Mouse (Mus musculus) forebrain, embryonic 13.5 days (tissue): Measurements from ENCODE around the gene Mypop. TPM values are rescaled to one million over a fixed set of nuclear protein-coding genes. Genes with fewer than 3 reads are reported as not detected.

Experiments used
- ATAC-seq: fragments of 200-750 bp; cut with Nextera tagmentation; 2 replicates; pipeline ENCODE4 v1.8.0; 2017
- H3K27ac ChIP-seq: fragments of 300-500 bp; sonication (generic); 2 replicates; pipeline ENCODE4 v1.5.1; 2015; ENCODE audit warnings: inconsistent platforms, mild to moderate bottlenecking, moderate library complexity
- H3K27me3 ChIP-seq: fragments of 300-500 bp; sonication (generic); 2 replicates; pipeline ENCODE4 v1.6.1; 2015; ENCODE audit warnings: mild to moderate bottlenecking, inconsistent platforms
- H3K36me3 ChIP-seq: fragments of 300-500 bp; sonication (generic); 2 replicates; pipeline ENCODE4 v1.6.1; 2015; ENCODE audit warnings: mild to moderate bottlenecking, inconsistent platforms; ENCODE audit not compliant: poor library complexity, severe bottlenecking
- H3K4me1 ChIP-seq: fragments of 300-500 bp; sonication (generic); 2 replicates; pipeline ENCODE4 v1.6.1; 2015; ENCODE audit warnings: inconsistent platforms
- H3K4me2 ChIP-seq: fragments of 300-500 bp; sonication (generic); 2 replicates; pipeline ENCODE4 v1.6.1; 2015; ENCODE audit warnings: inconsistent platforms, mild to moderate bottlenecking, moderate library complexity
- H3K4me3 ChIP-seq: fragments of 300-500 bp; sonication (generic); 2 replicates; pipeline ENCODE4 v1.5.1; 2015; ENCODE audit warnings: mild to moderate bottlenecking, inconsistent platforms
- H3K9ac ChIP-seq: fragments of 300-500 bp; sonication (generic); 2 replicates; pipeline ENCODE4 v1.6.1; 2015; ENCODE audit warnings: mild to moderate bottlenecking, inconsistent platforms
- H3K9me3 ChIP-seq: fragments of 300-500 bp; sonication (generic); replicated peaks from 2 replicates; pipeline ENCODE4 v1.6.1; 2016; ENCODE audit warnings: inconsistent platforms
- WGBS: fragments of 180-500 bp; shearing (Covaris S2); methylation state at CpG from one replicate; pipeline ENCODE4 v1.1.7; 2015; 5-methylcytosine and 5-hydroxymethylcytosine counted together
- polyA plus RNA-seq: library from polyadenylated mRNA; unstranded; fragments of >200 nt; fragmentation: Nextera tagmentation; extraction: Ambion mirVana; gene quantifications from 2 replicates; pipeline ENCODE4 v1.2.1, GENCODE M21; 2015

Gene Mypop
- polyA plus RNA-seq, 1 experiment from 2014 or later, result 2.8 TPM

DNA sequence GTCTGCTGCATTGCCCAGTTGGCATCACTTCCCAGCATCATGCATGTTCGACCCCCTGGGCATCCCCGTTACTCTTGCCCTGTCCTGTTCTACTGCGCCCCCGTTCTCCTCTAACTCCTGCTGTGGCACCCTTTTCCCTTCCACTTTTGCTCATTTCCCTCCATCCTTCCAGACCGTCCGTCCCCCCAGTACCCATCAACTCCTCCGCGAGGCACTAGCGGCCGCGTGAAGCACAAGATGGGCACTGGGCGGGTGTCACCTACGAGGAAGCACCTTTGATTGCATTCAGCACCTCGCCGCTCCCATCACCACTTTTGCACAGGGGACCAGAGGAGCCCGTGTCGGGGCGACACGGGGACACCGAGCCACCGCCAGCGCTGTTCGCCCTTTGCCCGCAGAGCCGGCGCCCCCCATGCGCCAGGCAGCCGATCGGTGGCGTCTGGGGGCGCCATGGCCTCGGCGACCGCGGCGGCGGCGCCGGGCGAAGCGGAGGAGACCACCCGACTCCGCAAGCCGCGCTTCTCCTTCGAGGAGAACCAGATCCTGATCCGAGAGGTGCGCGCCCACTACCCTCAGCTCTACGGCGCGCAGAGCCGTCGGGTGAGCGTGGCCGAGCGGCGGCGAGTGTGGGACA lies 732 bp downstream of the Mypop start:
- H3K4me2 ChIP-seq, result peak overlapping the region; percentile 78
- under 1% methylated on average over 56 of the region's 59 CpGs for whole genome bisulfite sequencing
- H3K9ac ChIP-seq, result peak overlapping the region; percentile 73
- no peaks in the 10 kb centered on the region for H3K9me3 ChIP-seq
- peaks cover 19% of the 10 kb centered on the region for H3K4me1 ChIP-seq
- H3K4me3 ChIP-seq, result peak overlapping the region; percentile 53
- H3K27me3 ChIP-seq, result peaks cover 22% of the 10 kb centered on the region
- no peak; the same call in 1 of the 2 replicates for ATAC-seq
- H3K36me3 ChIP-seq, result no peaks in the 10 kb centered on the region
- no peak overlapping the region for H3K27ac ChIP-seq

DNA sequence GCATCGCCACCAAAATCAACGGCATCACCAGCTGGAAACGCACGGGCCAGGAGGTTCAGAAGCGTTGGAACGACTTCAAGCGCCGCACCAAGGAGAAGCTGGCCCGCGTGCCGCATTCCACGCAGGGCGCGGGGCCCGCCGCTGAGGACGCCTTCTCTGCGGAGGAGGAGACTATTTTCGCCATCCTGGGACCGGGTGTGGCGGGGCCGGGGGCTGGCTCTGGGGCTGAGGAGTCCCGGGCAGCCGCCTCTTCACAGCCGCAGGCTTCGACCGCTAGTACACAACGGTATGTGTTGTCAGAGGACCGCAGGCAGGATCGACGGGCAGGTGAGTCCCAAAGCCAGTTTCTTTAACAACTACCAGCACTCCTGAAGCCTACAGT lies 1.2 kb downstream of the Mypop start:
- H3K4me2 ChIP-seq, result peak overlapping the region; percentile 78
- H3K9me3 ChIP-seq, result no peaks in the 10 kb centered on the region
- peak overlapping the region; percentile 73 for H3K9ac ChIP-seq
- H3K4me1 ChIP-seq, result peaks cover 19% of the 10 kb centered on the region
- ATAC-seq, result no peak
- 2% methylated on average over 29 of the region's 31 CpGs for WGBS
- H3K27ac ChIP-seq, result no peak overlapping the region
- peaks cover 22% of the 10 kb centered on the region for H3K27me3 ChIP-seq
- H3K4me3 ChIP-seq, result peak overlapping the region; percentile 53
- H3K36me3 ChIP-seq, result no peaks in the 10 kb centered on the region

DNA sequence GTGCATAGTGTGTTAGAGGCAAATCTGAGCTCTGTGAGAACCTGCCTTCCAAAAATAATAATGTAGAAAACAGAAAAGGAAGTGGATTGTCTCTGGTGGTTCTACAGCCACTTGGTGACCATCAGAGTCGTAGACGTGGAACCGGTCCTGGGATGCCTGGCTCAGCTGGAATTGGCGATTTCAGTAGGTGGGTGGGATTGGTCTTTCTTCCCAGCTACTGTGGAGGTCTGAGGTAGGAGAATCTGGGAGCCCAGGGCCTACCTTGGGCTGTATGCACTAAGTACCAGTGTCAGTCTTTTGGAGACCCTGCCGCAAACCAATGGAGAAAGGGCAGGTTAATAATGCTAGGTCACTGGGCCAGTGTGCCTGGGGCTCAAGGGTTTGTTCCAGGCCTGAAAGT lies 2.0 kb downstream of the Mypop start:
- no peaks in the 10 kb centered on the region for H3K36me3 ChIP-seq
- H3K27me3 ChIP-seq, result peaks cover 22% of the 10 kb centered on the region
- no peak overlapping the region for H3K4me3 ChIP-seq
- 0 out of 2 replicates have a peak overlapping the region, but pooled peaks have one; percentile 73 for H3K9ac ChIP-seq
- no peaks in the 10 kb centered on the region for H3K9me3 ChIP-seq
- H3K4me2 ChIP-seq, result peak overlapping the region; percentile 78
- peaks cover 19% of the 10 kb centered on the region for H3K4me1 ChIP-seq
- ATAC-seq, result no peak
- no peak overlapping the region for H3K27ac ChIP-seq
- WGBS, result 85% methylated on average over 5 of the region's 5 CpGs

DNA sequence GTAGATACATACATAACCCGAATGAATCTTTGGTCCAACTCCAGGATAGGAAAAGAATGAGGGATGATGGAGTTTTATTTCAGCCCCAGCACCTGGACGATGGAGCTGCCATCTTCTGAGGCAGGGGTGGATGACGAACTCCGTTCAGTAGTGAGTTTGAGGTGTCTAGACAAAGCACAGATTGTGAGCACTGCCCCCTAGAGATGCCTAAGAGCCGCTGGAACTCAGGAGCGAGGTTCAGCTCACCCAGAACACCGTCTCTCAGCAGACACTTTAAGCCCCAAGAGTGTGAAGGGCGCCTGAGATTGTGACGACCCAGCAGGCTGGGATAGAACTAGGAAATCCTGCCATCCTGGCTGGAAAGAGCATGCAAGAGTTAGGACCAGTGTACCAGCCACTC lies 7.8 kb downstream of the Mypop start:
- no peak overlapping the region for H3K27ac ChIP-seq
- 28% methylated on average over 9 of the region's 9 CpGs for whole genome bisulfite sequencing
- no peaks in the 10 kb centered on the region for H3K9me3 ChIP-seq
- H3K4me1 ChIP-seq, result peaks cover 20% of the 10 kb centered on the region; the same call in 1 of the 2 replicates
- H3K4me3 ChIP-seq, result no peak overlapping the region
- no peaks in the 10 kb centered on the region for H3K27me3 ChIP-seq
- H3K9ac ChIP-seq, result 0 out of 2 replicates have a peak overlapping the region, but pooled peaks have one; percentile 40
- no peak overlapping the region for H3K4me2 ChIP-seq
- H3K36me3 ChIP-seq, result peaks cover 11% of the 10 kb centered on the region; the same call in 1 of the 2 replicates
- no peak for ATAC-seq

DNA sequence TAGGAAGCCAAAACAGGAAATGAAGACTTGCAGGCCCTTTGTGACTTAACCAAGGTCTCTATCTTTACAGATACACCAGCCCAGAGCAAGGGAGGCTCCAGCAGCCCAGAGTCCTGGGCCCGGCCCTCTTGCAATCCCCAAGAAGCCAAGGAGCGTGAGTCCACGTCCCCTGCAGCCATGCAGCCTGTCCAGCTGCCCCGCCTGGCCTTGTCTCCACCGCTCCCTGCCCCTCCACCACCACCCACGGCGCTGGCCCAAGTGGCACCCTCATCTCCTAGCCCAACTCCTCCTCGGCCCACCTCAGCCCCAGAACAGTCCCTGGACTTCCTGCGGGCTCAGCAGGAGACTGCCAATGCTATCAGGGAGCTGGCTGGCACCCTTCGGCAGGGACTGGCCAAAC lies 9.4 kb downstream of the Mypop start:
- peak overlapping the region; percentile 36; the same call in 1 of the 2 replicates for H3K9ac ChIP-seq
- no peaks in the 10 kb centered on the region for H3K9me3 ChIP-seq
- WGBS, result 51% methylated on average over 10 of the region's 10 CpGs
- H3K4me1 ChIP-seq, result peaks cover 27% of the 10 kb centered on the region
- peak overlapping the region; percentile 21 for H3K4me3 ChIP-seq
- peaks cover 15% of the 10 kb centered on the region for H3K36me3 ChIP-seq
- ATAC-seq, result no peak
- H3K4me2 ChIP-seq, result peak overlapping the region; percentile 40
- no peaks in the 10 kb centered on the region for H3K27me3 ChIP-seq
- H3K27ac ChIP-seq, result no peak overlapping the region

DNA sequence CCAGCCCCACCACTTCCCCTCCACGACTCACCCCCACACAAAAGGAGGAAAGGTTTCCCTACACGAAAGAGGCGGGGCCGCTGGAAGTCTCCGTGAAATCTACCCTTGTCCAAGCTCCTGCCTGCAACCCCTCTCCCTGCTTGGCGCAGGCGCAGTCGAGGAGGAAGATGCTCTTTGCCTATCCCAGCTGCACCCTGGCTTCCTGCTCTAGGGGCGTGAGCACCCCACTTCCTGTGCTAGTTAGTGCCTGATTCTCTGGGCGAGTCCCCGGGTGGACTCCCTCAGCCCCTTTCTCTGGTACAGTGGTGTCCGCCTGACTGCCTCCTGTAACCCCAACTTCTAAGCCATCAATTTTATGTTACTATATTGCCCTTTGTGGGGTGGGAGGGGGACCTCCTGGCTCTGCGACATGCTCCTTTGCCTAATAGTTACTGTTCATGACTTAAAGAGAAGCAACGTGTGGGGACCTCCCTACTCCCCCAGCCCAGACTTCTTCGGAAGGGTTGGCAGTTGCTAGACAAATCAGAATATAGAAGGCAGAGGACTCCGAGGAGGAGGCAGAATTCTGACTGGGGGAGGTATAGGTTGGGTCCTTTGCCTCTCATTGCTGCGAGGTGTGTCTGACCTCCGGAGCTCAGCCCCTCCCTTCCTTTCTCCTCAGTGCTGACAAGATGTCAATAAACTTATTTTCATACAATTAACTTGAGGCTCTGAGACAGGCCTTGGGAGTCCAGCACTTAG lies 10.2 kb downstream of the Mypop start:
- no peak overlapping the region for H3K27ac ChIP-seq

DNA sequence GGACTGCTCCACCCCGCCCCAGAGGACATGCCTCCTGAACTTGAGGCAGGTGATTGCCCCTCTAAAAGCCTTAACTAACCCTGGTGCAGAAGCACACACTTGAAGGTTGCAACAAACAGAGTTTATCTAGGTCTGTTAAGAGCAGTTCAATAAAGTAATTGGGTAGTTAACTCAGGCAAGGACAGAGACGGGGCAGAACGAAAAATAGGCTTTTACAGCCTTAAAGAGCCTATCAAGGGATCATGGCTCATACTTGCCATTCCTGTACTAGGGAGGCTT lies 10.7 kb downstream of the Mypop start:
- Histone ChIP-seq H3K4me2 (no peak overlapping the region), H3K4me3 (no peak overlapping the region), H3K9me3 (no peaks in the 10 kb centered on the region), H3K27me3 (no peaks in the 10 kb centered on the region), H3K9ac (no peak overlapping the region), H3K36me3 (peaks cover 27% of the 10 kb centered on the region), H3K4me1 (peaks cover 40% of the 10 kb centered on the region), H3K27ac (no peak overlapping the region)
- WGBS, result 78% methylated on average over 3 of the region's 3 CpGs
- ATAC-seq, result no peak

More for the DNA sequence above, 10.2 kb downstream of the Mypop start:
- H3K9me3 ChIP-seq, result no peaks in the 10 kb centered on the region
- ATAC-seq, result no peak
- peaks cover 23% of the 10 kb centered on the region for H3K36me3 ChIP-seq
- peak overlapping the region; percentile 36; the same call in 1 of the 2 replicates for H3K9ac ChIP-seq
- H3K4me2 ChIP-seq, result peak overlapping the region; percentile 40
- peaks cover 35% of the 10 kb centered on the region for H3K4me1 ChIP-seq
- WGBS, result 44% methylated on average over 18 of the region's 18 CpGs
- H3K4me3 ChIP-seq, result peak overlapping the region; percentile 21
- no peaks in the 10 kb centered on the region for H3K27me3 ChIP-seq

DNA sequence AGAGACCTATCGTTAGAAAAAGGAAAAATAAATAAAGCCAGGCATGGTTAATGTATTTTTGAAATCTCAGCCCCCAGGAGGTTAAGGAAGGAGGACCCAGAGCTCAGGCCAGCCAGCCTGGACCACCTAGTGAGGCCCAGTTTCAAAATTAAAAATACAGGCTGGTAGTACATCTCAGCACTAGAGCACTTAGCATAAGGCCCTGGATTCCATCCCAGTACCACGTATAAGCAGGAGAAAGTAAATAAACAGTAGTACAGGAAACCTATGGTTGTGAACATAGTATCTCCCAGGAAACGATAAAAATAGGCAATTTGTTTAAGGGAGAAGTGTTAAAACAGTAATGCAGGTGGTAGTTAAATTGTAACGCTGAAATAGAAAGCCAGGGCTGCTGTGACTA lies 11.1 kb downstream of the Mypop start:
- ATAC-seq, result no peak
- H3K36me3 ChIP-seq, result peaks cover 31% of the 10 kb centered on the region
- H3K9me3 ChIP-seq, result no peaks in the 10 kb centered on the region
- peak overlapping the region; percentile 40 for H3K4me3 ChIP-seq
- WGBS, result 41% methylated on average over 4 of the region's 4 CpGs
- H3K4me2 ChIP-seq, result peak overlapping the region; percentile 69
- H3K9ac ChIP-seq, result 0 out of 2 replicates have a peak overlapping the region, but pooled peaks have one; percentile 73
- peak overlapping the region; percentile 31; the same call in 1 of the 2 replicates for H3K27ac ChIP-seq
- H3K27me3 ChIP-seq, result no peaks in the 10 kb centered on the region
- H3K4me1 ChIP-seq, result peaks cover 43% of the 10 kb centered on the region

DNA sequence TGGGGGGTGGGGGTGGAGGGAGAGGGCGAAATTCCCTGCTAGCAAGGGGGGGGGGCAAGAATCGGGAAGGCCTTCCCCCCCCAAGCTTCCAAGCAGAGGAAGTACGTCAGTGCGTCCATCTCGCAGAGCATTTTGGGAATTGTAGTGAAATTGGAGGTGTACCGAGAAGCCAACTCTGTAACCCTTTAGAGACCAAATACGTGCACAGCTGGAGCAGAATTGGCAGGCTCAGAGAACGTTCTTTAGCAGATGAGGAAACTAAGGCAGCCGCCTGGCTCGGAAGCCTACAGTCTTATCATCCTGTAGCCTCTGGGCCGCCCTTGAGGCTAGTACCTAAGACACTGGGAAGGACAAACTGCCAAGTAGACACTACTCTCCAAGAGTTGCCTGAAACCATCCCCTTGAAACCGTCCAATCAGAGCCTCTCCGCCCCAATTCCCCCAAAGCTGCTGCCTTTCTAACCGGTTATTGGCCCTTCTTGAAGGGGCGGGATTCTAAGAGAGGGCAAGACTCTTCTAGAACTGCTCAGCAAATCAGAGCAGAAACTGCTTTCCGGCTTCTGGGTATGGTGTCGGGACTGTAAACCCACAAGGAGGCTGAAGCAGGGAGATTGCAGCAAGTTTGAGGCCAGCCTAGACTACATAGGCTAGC lies 11.9 kb downstream of the Mypop start:
- no peak overlapping the region for H3K27ac ChIP-seq
- H3K36me3 ChIP-seq, result peaks cover 38% of the 10 kb centered on the region
- peak overlapping the region; percentile 40 for H3K4me3 ChIP-seq
- peak overlapping the region; percentile 69 for H3K4me2 ChIP-seq
- ATAC-seq, result peak; percentile 63
- H3K9me3 ChIP-seq, result no peaks in the 10 kb centered on the region
- 2% methylated on average over 17 of the region's 17 CpGs for WGBS
- H3K27me3 ChIP-seq, result no peaks in the 10 kb centered on the region
- H3K4me1 ChIP-seq, result peaks cover 51% of the 10 kb centered on the region
- H3K9ac ChIP-seq, result peak overlapping the region; percentile 73

DNA sequence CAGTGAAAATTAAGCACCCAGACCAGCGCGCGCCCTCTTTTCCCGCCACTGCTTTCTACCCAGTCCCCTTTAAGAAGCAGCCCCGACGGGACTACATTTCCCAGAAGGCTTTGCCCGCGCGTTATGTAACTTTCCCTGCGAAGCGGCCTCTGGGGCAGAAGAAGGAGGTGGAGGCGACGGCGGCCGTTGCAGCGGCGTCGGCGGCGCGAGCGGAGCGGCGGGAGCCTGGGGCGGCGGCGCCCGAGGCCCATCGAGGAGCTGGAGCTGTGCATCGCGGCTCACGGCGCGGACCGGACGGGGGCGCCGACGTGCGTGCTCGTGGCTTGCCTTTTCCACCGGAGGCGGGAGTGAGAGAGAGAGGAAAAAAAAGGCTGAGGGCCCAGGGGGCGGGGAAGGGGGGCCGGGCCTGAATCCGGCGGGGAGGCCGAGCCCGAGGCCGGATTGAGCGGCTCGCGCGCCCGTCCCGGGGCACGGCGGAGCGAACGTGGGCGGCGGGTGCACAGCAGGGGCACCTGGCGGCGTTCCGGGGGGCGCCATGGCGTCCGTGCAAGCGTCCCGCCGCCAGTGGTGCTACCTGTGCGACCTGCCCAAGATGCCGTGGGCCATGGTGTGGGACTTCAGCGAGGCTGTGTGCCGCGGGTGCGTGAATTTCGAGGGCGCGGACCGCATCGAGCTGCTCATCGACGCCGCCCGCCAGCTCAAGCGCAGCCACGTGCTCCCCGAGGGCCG lies 13.0 kb downstream of the Mypop start, which contains the start of gene Irf2bp1:
Gene Irf2bp1 (plus strand): TSS at position 143 of the 729 bp plus-strand sequence.
- Histone ChIP-seq H3K9me3 (no peaks in the 10 kb centered on the region), H3K4me2 (peak within 1 kb of the TSS; percentile 100), H3K4me1 (peaks cover 44% of the 10 kb centered on the region), H3K27me3 (no peaks in the 10 kb centered on the region), H3K27ac (peak within 1 kb of the TSS; percentile 95), H3K4me3 (peak within 1 kb of the TSS; percentile 73), H3K36me3 (peaks cover 38% of the 10 kb centered on the region), H3K9ac (peak within 1 kb of the TSS; percentile 88)
- WGBS, result under 1% methylated on average over 77 of the region's 90 CpGs
- ATAC-seq, result peak; percentile 73

DNA sequence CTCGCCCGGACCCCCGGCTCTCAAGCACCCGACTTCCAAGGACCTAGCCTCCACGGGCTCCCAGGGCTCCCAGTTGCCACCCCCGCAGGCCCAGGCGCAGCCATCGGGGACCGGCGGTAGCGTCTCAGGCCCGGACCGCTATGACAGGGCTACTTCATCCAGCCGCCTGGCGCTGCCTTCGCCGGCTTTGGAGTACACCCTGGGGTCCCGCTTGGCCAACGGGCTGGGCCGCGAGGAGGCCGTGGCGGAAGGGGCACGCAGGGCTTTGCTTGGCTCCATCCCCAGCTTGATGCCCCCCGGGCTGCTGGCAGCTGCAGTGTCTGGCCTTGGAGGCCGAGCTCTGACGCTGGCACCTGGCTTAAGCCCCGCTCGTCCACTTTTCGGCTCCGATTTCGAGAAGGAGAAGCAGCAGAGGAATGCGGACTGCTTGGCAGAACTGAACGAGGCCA lies 13.6 kb downstream of the Mypop start:
- H3K4me1 ChIP-seq, result peaks cover 42% of the 10 kb centered on the region
- no peaks in the 10 kb centered on the region for H3K9me3 ChIP-seq
- peak; percentile 3; the same call in 1 of the 2 replicates for ATAC-seq
- H3K27ac ChIP-seq, result peak overlapping the region; percentile 95
- H3K9ac ChIP-seq, result peak overlapping the region; percentile 88
- H3K4me3 ChIP-seq, result peak overlapping the region; percentile 73
- H3K27me3 ChIP-seq, result no peaks in the 10 kb centered on the region
- H3K4me2 ChIP-seq, result peak overlapping the region; percentile 100
- 7% methylated on average over 34 of the region's 34 CpGs for WGBS
- H3K36me3 ChIP-seq, result peaks cover 38% of the 10 kb centered on the region
